Mouse (Mus musculus): ENCODE measurements around the gene Clec2d. TPM values are rescaled to one million over a fixed set of nuclear protein-coding genes. Genes with fewer than 3 reads are reported as not detected.

Gene Clec2d
- polyA plus RNA-seq, 1 experiment from 2014 or later = not detected

DNA sequence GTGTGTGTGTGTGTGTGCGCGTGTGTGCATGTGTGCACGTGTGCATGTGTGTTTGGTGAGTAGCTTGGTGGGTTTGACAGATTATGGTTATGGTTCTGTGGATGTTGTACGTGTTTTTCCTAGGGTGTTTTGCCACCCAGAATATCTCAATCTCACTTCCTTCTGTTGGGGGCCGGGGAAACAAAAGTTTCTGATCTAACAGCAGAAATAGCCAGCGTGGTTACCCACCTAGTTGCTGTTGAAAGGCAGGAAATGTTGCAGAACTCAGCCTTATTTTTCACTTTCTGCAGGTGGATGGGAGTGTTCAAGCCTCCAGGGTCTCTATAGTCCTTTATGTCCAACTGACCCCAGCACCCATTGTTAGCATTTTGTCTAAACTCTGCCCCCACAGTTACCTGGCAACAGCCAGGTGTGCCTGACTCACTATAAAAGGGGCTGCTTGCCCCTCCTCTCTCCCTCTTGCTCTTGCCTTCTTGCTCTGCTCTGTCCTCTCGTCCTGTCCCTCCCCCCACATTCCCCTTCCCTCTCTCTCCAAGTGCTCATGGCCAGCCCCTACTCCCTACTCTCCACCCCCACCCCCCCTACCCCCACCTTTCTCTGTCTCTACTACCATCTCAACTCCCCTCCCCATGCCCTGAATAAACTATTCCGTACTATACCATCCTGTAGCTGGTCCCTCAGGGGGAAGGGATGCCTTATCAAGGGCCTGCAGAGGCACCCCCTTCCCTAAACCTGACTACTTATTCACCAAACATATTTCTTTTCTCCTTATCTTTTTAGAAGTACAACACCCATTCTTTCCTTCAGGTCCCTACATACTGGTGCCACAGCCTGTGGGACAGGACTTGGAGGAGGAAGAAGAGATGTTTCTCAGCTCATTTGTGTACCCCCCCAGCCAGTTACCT is 54.3 kb downstream of the Clec2d start:
- Histone ChIP-seq H3K27me3 (replicated peaks; ENCODE audit: control insufficient read depth, insufficient read depth, low read length) (no peaks in the 10 kb centered on the region), H3K36me3 (ENCODE audit: control insufficient read depth, insufficient read depth, low read length) (no peaks in the 10 kb centered on the region), H3K4me1 (ENCODE audit: control insufficient read depth, insufficient read depth, low read length) (no peaks in the 10 kb centered on the region), H3K9ac (ENCODE audit: low read length) (no peak overlapping the region), H3K27ac (ENCODE audit: low read depth, low read length) (no peak overlapping the region), H3K9me3 (replicated peaks; ENCODE audit: control insufficient read depth, low read length) (no peaks in the 10 kb centered on the region), H3K4me2 (ENCODE audit: low read length) (no peak overlapping the region), H3K4me3 (ENCODE audit: low read depth, low read length) (no peak overlapping the region)
- no peak for DNase-seq (ENCODE audit: low spot score)
- 76% methylated on average over 8 of the region's 8 CpGs for WGBS
- ATAC-seq = no peak

DNA sequence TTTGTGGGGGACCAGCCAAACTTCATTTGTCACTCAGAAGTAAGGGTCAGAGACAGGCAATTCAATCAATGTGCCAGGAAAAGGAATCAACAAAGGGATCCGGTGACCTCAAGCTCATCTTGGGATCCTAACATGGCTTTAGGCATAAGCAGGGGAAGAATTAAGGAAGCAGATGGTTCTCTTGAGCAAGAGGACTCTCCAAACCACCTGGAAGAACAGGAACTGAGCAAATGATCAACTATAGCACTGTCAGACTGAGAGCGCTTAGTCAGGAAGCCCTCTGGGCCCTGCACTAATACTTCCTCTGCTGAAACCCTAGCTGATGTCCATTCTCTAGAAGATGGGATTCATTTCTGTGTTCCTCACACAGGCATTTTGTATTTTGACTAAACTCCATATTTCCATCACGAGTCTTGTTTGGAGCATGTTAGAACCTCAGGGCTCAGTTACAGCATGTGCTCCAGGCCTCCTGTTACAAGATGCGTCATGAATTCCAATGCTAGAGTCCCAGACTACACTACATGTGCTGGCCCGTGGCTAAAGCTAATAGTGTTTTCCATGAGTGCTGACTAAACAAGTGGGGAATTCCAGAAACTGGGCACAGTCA is 55.5 kb downstream of the Clec2d start:
- Histone ChIP-seq H3K9ac (ENCODE audit: low read length) (no peak overlapping the region), H3K27me3 (replicated peaks; ENCODE audit: control insufficient read depth, insufficient read depth, low read length) (no peaks in the 10 kb centered on the region), H3K27ac (ENCODE audit: low read depth, low read length) (no peak overlapping the region), H3K36me3 (ENCODE audit: control insufficient read depth, insufficient read depth, low read length) (no peaks in the 10 kb centered on the region), H3K4me1 (ENCODE audit: control insufficient read depth, insufficient read depth, low read length) (no peaks in the 10 kb centered on the region), H3K9me3 (replicated peaks; ENCODE audit: control insufficient read depth, low read length) (no peaks in the 10 kb centered on the region), H3K4me2 (ENCODE audit: low read length) (no peak overlapping the region), H3K4me3 (ENCODE audit: low read depth, low read length) (no peak overlapping the region)
- ATAC-seq = no peak
- WGBS = 93% methylated on average over 5 of the region's 5 CpGs
- DNase-seq (ENCODE audit: low spot score) = no peak

Small RNA genes within 50 kb of the gene (microRNA-seq; reads per million reads assigned to microRNA genes)
- not detected for gene Gm27514

Other genes with a start within 250 kb of the Clec2d start
- gene Clec2g, start 246.2 kb upstream of the Clec2d start, polyA plus RNA-seq (2014; fragmentation: Nextera tagmentation; extraction: Ambion mirVana) = not detected in 2 replicates
- 0.15 and 0.26 TPM in 2 replicates for gene Klrb1f, start 134.7 kb upstream of the Clec2d start, polyA plus RNA-seq (2014; fragmentation: Nextera tagmentation; extraction: Ambion mirVana)
- not detected in 2 replicates for gene Clec2e, start 79.7 kb upstream of the Clec2d start, polyA plus RNA-seq (2014; fragmentation: Nextera tagmentation; extraction: Ambion mirVana)
- not detected in 2 replicates for gene Cd69, start 94.8 kb downstream of the Clec2d start, polyA plus RNA-seq (2014; fragmentation: Nextera tagmentation; extraction: Ambion mirVana)
- gene 4922502D21Rik, start 151.2 kb downstream of the Clec2d start, polyA plus RNA-seq (2014; fragmentation: Nextera tagmentation; extraction: Ambion mirVana) = not detected in 2 replicates
- gene Clec12a, start 162.1 kb downstream of the Clec2d start, polyA plus RNA-seq (2014; fragmentation: Nextera tagmentation; extraction: Ambion mirVana) = 0.18 and 0.27 TPM in 2 replicates
- not detected in 2 replicates for gene Clec12b, start 205.3 kb downstream of the Clec2d start, polyA plus RNA-seq (2014; fragmentation: Nextera tagmentation; extraction: Ambion mirVana)
- 1.6 and 2.0 TPM in 2 replicates for gene Clec1b, start 216.7 kb downstream of the Clec2d start, polyA plus RNA-seq (2014; fragmentation: Nextera tagmentation; extraction: Ambion mirVana)
- 0.10 and 0.19 TPM in 2 replicates for gene Clec9a, start 228.2 kb downstream of the Clec2d start, polyA plus RNA-seq (2014; fragmentation: Nextera tagmentation; extraction: Ambion mirVana)